Mouse (Mus musculus) ES-Bruce4 (cell line): ENCODE results near the gene Ankfn1. TPM values are rescaled to one million over a fixed set of nuclear protein-coding genes. Genes with fewer than 3 reads are reported as not detected.

Experiments
- H3K27ac ChIP-seq: 2 replicates; pipeline ENCODE4 v1.5.1; 2012; ENCODE audit warnings: low read length, inconsistent platforms; ENCODE audit not compliant: insufficient read depth
- H3K27me3 ChIP-seq: 2 replicates; pipeline ENCODE4 v1.6.1; 2012; ENCODE audit warnings: mild to moderate bottlenecking, low read length, inconsistent platforms; ENCODE audit not compliant: control insufficient read depth, poor library complexity, insufficient read depth, severe bottlenecking
- H3K36me3 ChIP-seq: 2 replicates; pipeline ENCODE4 v1.6.1; 2012; ENCODE audit warnings: inconsistent platforms, mild to moderate bottlenecking, low read length, moderate library complexity; ENCODE audit not compliant: control insufficient read depth, poor library complexity, insufficient read depth, severe bottlenecking
- H3K4me1 ChIP-seq: one replicate; pipeline ENCODE4 v1.8.1; 2011; ENCODE audit warnings: low read length; ENCODE audit not compliant: control insufficient read depth, insufficient read depth
- H3K4me3 ChIP-seq: 2 replicates; pipeline ENCODE4 v1.5.1; 2011; ENCODE audit warnings: low read depth, mild to moderate bottlenecking, low read length
- H3K9ac ChIP-seq: 2 replicates; pipeline ENCODE4 v1.6.1; 2012; ENCODE audit warnings: low read depth, mild to moderate bottlenecking, inconsistent platforms; ENCODE audit not compliant: poor library complexity, severe bottlenecking
- H3K9me3 ChIP-seq: replicated peaks from 2 replicates; pipeline ENCODE4 v1.6.1; 2012; ENCODE audit warnings: mild to moderate bottlenecking, low read length, inconsistent platforms; ENCODE audit not compliant: control insufficient read depth, poor library complexity, insufficient read depth, severe bottlenecking
- CTCF ChIP-seq: IDR thresholded peaks from one replicate; pipeline ENCODE4 v1.8.1; 2011; ENCODE audit warnings: low read depth, low read length
- EP300 ChIP-seq: IDR thresholded peaks from 2 replicates; pipeline ENCODE4 v1.6.1; 2011; ENCODE audit warnings: low read depth, low read length; ENCODE audit not compliant: insufficient read depth
- POLR2A ChIP-seq: IDR thresholded peaks from one replicate; pipeline ENCODE4 v1.8.1; 2011; ENCODE audit warnings: low read length; ENCODE audit not compliant: insufficient read depth
- polyA plus RNA-seq: library from polyadenylated mRNA; stranded (reverse); fragments of >200 nt; gene quantifications from 2 replicates; pipeline ENCODE4 v1.2.4, GENCODE M21; 2011; ENCODE audit warnings: low read depth; ENCODE audit not compliant: missing spikeins, insufficient read depth, insufficient read length

The Ankfn1 gene
- polyA plus RNA-seq, 1 experiment, result not detected

DNA sequence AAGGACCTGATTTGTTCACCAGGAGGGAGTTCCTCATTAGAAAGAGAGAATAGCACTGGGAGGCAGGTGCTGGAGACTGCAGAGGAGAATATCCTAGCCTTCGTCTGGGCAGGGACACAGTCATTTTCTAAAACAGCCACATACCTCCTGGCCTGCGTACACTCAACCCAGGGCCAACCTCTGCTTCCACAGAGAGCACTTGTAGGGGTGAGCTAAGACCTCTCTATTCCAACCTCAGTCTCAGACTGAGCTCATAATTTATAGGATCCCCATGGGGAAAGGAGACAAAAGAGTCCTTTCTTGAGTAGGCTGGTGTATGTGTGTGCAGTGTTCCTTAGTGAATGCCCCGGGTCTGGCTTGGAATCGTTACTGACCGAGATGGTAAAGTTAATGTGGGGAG lies 418.9 kb downstream of the Ankfn1 start:
- H3K27me3 ChIP-seq, result no peaks in the 10 kb centered on the region
- H3K27ac ChIP-seq, result no peak overlapping the region
- no peak overlapping the region for H3K9ac ChIP-seq
- no peak overlapping the region for H3K4me3 ChIP-seq
- no peaks in the 10 kb centered on the region for H3K36me3 ChIP-seq
- no peak for TF ChIP-seq EP300
- no peak for TF ChIP-seq POLR2A
- no peak for TF ChIP-seq CTCF
- H3K4me1 ChIP-seq, result no peaks in the 10 kb centered on the region
- no peaks in the 10 kb centered on the region for H3K9me3 ChIP-seq

DNA sequence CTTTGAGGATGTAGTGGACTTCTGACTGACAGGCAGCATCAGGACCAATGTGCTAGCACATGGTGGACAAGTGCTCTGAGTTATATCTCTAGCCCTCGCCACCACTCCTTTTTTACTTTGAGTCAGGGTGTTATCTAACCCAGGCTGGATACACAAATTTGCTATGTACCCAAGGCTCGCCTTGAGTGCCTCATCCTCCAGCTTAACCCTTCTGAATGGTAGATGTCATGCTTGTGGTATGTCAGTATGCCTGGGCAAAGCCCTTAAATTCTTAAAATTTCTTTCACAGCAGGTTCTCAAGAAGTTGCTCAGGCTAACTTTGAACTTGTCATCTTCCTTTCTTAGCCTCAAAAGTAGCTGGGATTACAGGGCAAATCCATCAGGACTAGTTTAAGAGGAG lies 421.0 kb downstream of the Ankfn1 start:
- H3K27ac ChIP-seq, result no peak overlapping the region
- H3K9ac ChIP-seq, result no peak overlapping the region
- no peak for TF ChIP-seq CTCF
- no peak for TF ChIP-seq EP300
- no peak for TF ChIP-seq POLR2A

DNA sequence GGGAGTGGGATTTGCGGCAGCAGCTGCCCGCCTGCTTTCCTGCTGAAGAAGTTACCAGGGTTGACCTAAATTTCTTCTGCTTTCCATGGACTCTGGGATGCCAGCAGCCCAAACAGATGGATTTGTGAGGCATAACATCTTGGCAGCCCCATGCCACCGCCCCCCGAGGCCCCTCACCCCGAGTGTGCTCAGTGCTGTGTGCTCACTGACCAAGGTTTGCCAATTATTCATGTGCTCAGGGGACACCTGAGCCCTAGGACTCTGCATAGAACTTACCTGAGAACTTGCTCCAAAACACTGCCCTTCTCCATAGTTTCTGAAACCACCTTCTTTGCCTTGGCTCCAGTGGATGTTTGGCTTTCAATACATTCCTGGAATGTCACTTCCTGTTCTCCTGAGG lies 421.4 kb downstream of the Ankfn1 start:
- Histone ChIP-seq H3K36me3 (no peaks in the 10 kb centered on the region), H3K9me3 (no peaks in the 10 kb centered on the region), H3K27ac (no peak overlapping the region), H3K9ac (no peak overlapping the region), H3K4me1 (no peaks in the 10 kb centered on the region), H3K4me3 (no peak overlapping the region), H3K27me3 (no peaks in the 10 kb centered on the region)
- TF ChIP-seq EP300 (no peak), POLR2A (no peak), CTCF (no peak)

More for the DNA sequence above, 421.0 kb downstream of the Ankfn1 start:
- H3K4me1 ChIP-seq, result no peaks in the 10 kb centered on the region
- no peak overlapping the region for H3K4me3 ChIP-seq
- no peaks in the 10 kb centered on the region for H3K27me3 ChIP-seq
- H3K36me3 ChIP-seq, result no peaks in the 10 kb centered on the region
- no peaks in the 10 kb centered on the region for H3K9me3 ChIP-seq

DNA sequence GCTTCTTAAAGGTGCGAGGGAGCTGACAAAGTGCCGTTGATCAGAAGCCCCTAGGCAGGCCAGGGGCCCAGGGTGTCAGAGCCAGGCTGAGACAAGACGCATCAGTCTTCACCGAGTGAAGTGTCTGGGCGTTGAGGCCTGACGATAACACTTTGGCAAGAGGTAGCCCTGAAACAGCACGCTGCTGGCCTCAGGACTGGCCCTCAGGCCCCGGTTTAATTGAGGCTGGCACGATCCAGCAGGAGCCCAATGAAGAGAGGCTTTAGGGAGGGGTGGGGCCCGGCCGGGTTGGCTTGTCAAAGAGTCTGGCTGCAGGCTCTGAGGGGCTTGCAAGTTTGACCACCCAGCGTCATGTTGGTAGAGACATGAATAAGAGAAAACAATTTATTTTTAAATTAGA lies 437.2 kb downstream of the Ankfn1 start:
- Histone ChIP-seq H3K4me3 (no peak overlapping the region), H3K27ac (no peak overlapping the region), H3K36me3 (no peaks in the 10 kb centered on the region), H3K9ac (no peak overlapping the region), H3K27me3 (no peaks in the 10 kb centered on the region), H3K4me1 (no peaks in the 10 kb centered on the region), H3K9me3 (no peaks in the 10 kb centered on the region)
- no peak for TF ChIP-seq EP300
- no peak for TF ChIP-seq CTCF
- no peak for TF ChIP-seq POLR2A

Other genes starting within 250 kb of the Ankfn1 start
- gene Pctp, start 225.2 kb upstream of the Ankfn1 start, polyA plus RNA-seq, result 13.9 and 14.0 TPM in 2 replicates